Mouse (Mus musculus) neural tube, embryonic 14.5 days (tissue): ENCODE data around the gene Zfp668. TPM values are rescaled to one million over a fixed set of nuclear protein-coding genes. Genes with fewer than 3 reads are reported as not detected.
A peak's percentile ranks its signal among the peaks of the same experiment; 100 is the strongest.

ENCODE experiments used
- ATAC-seq: fragments of 200-750 bp; cut with Nextera tagmentation; 2 replicates; pipeline ENCODE4 v1.8.0; 2017; ENCODE audit warnings: low read depth, mild to moderate bottlenecking, moderate TSS enrichment, moderate library complexity
- H3K27ac ChIP-seq: fragments of 300-500 bp; sonication (generic); 2 replicates; pipeline ENCODE4 v1.5.1; 2014; ENCODE audit warnings: low read depth, mild to moderate bottlenecking, control low read depth, low read length, moderate library complexity, mixed read lengths
- H3K27me3 ChIP-seq: fragments of 300-500 bp; sonication (generic); 2 replicates; pipeline ENCODE4 v1.6.1; 2014; ENCODE audit warnings: low read length; ENCODE audit not compliant: control insufficient read depth, insufficient read depth
- H3K36me3 ChIP-seq: fragments of 300-500 bp; sonication (generic); 2 replicates; pipeline ENCODE4 v1.6.1; 2014; ENCODE audit warnings: low read length, mixed read lengths; ENCODE audit not compliant: control insufficient read depth, insufficient read depth
- H3K4me1 ChIP-seq: fragments of 300-500 bp; sonication (generic); 2 replicates; pipeline ENCODE4 v1.6.1; 2014; ENCODE audit warnings: low read length; ENCODE audit not compliant: control insufficient read depth, insufficient read depth
- H3K4me2 ChIP-seq: fragments of 300-500 bp; sonication (generic); 2 replicates; pipeline ENCODE4 v1.6.1; 2014; ENCODE audit warnings: mild to moderate bottlenecking, low read depth, low read length, control low read depth
- H3K4me3 ChIP-seq: fragments of 300-500 bp; sonication (generic); 2 replicates; pipeline ENCODE4 v1.5.1; 2014; ENCODE audit warnings: low read depth, low read length, control low read depth, mixed read lengths
- H3K9ac ChIP-seq: fragments of 300-500 bp; sonication (generic); replicated peaks from 2 replicates; pipeline ENCODE4 v1.6.1; 2014; ENCODE audit warnings: low read depth, mild to moderate bottlenecking, control low read depth, low read length, mixed read lengths
- H3K9me3 ChIP-seq: fragments of 300-500 bp; sonication (generic); 2 replicates; pipeline ENCODE4 v1.6.1; 2016; ENCODE audit warnings: low read length; ENCODE audit not compliant: control insufficient read depth
- WGBS: fragments of 180-500 bp; shearing (Covaris S2); extraction: QIAGEN DNeasy Blood & Tissue Kit; methylation state at CpG from one replicate; pipeline ENCODE4 v1.1.7; 2014; 5-methylcytosine and 5-hydroxymethylcytosine counted together
- polyA plus RNA-seq: library from polyadenylated mRNA; unstranded; fragments of >200 nt; fragmentation: Nextera tagmentation; extraction: Ambion mirVana; gene quantifications from 2 replicates; pipeline ENCODE4 v1.2.1, GENCODE M21; 2014

Zfp668 gene
- polyA plus RNA-seq, 1 experiment from 2014 or later = 29.7 TPM

- 84% methylated on average over 5 of the region's 5 CpGs for WGBS
- H3K4me1 ChIP-seq = peaks cover 22% of the 10 kb centered on the region
- H3K9ac ChIP-seq = no peak overlapping the region
- H3K27ac ChIP-seq = no peak overlapping the region
- no peak for ATAC-seq
- no peak overlapping the region for H3K4me3 ChIP-seq
- H3K36me3 ChIP-seq = peaks cover 27% of the 10 kb centered on the region; the same call in 1 of the 2 replicates
- no peaks in the 10 kb centered on the region for H3K9me3 ChIP-seq
- H3K4me2 ChIP-seq = no peak overlapping the region
- H3K27me3 ChIP-seq = 0 out of 2 replicates have a peak, but pooled peaks cover 1% of the 10 kb centered on the region
Measured at GRCm38 (mm10) chr7:127870136-127870821, 6.3 kb downstream of the Zfp668 start.

GRCm38 (mm10) chr7:127869149-127869810 is 7.3 kb downstream of the Zfp668 start:
- Histone ChIP-seq H3K36me3 (peaks cover 33% of the 10 kb centered on the region), H3K4me1 (peaks cover 17% of the 10 kb centered on the region), H3K27ac (no peak overlapping the region), H3K9ac (no peak overlapping the region), H3K9me3 (no peaks in the 10 kb centered on the region), H3K4me2 (no peak overlapping the region), H3K4me3 (no peak overlapping the region), H3K27me3 (no peaks in the 10 kb centered on the region)
- 61% methylated on average over 3 of the region's 3 CpGs for WGBS
- no peak; the same call in 1 of the 2 replicates for ATAC-seq

- no peak for ATAC-seq
- H3K36me3 ChIP-seq = peaks cover 34% of the 10 kb centered on the region
Measured at GRCm38 (mm10) chr7:127867641-127868040, 9.0 kb downstream of the Zfp668 start.

GRCm38 (mm10) chr7:127866434-127866833 is 10.2 kb downstream of the Zfp668 start:
- WGBS = 96% methylated on average over 12 of the region's 12 CpGs
- no peaks in the 10 kb centered on the region for H3K9me3 ChIP-seq
- peaks cover 37% of the 10 kb centered on the region for H3K36me3 ChIP-seq
- H3K9ac ChIP-seq = no peak overlapping the region
- H3K27ac ChIP-seq = no peak overlapping the region
- no peak overlapping the region for H3K4me2 ChIP-seq
- peaks cover 4% of the 10 kb centered on the region; the same call in 1 of the 2 replicates for H3K4me1 ChIP-seq
- ATAC-seq = no peak
- H3K4me3 ChIP-seq = no peak overlapping the region
- H3K27me3 ChIP-seq = no peaks in the 10 kb centered on the region

More at GRCm38 (mm10) chr7:127867641-127868040, 9.0 kb downstream of the Zfp668 start:
- no peak overlapping the region for H3K27ac ChIP-seq
- no peak overlapping the region for H3K9ac ChIP-seq
- H3K4me1 ChIP-seq = peaks cover 4% of the 10 kb centered on the region
- H3K27me3 ChIP-seq = no peaks in the 10 kb centered on the region
- 97% methylated on average over 18 of the region's 18 CpGs for WGBS
- no peak overlapping the region for H3K4me2 ChIP-seq
- no peak overlapping the region for H3K4me3 ChIP-seq
- H3K9me3 ChIP-seq = no peaks in the 10 kb centered on the region

- H3K36me3 ChIP-seq = 0 out of 2 replicates have a peak, but pooled peaks cover 3% of the 10 kb centered on the region
- H3K4me2 ChIP-seq = no peak overlapping the region
- H3K9ac ChIP-seq = no peak overlapping the region
- no peak overlapping the region for H3K27ac ChIP-seq
- no peaks in the 10 kb centered on the region for H3K4me1 ChIP-seq
- H3K27me3 ChIP-seq = no peaks in the 10 kb centered on the region
- WGBS = 95% methylated on average over 6 of the region's 6 CpGs
- H3K4me3 ChIP-seq = no peak overlapping the region
- no peak for ATAC-seq
- H3K9me3 ChIP-seq = no peaks in the 10 kb centered on the region
Measured at GRCm38 (mm10) chr7:127858258-127858657, 18.4 kb downstream of the Zfp668 start.

GRCm38 (mm10) chr7:127850906-127851305 is 25.7 kb downstream of the Zfp668 start:
- 78% methylated on average over 5 of the region's 5 CpGs for WGBS
- H3K4me3 ChIP-seq = no peak overlapping the region
- H3K27ac ChIP-seq = no peak overlapping the region
- no peaks in the 10 kb centered on the region for H3K36me3 ChIP-seq
- no peak for ATAC-seq
- H3K9me3 ChIP-seq = no peaks in the 10 kb centered on the region
- no peak overlapping the region for H3K4me2 ChIP-seq
- no peaks in the 10 kb centered on the region for H3K4me1 ChIP-seq
- H3K9ac ChIP-seq = no peak overlapping the region
- no peaks in the 10 kb centered on the region for H3K27me3 ChIP-seq

- no peak for ATAC-seq
- 82% methylated on average over 6 of the region's 6 CpGs for WGBS
Measured at GRCm38 (mm10) chr7:127849973-127850875, 26.4 kb downstream of the Zfp668 start.

GRCm38 (mm10) chr7:127842001-127842718 is 34.5 kb downstream of the Zfp668 start:
- Histone ChIP-seq H3K4me3 (peak overlapping the region; percentile 60), H3K27ac (peak overlapping the region; percentile 36; the same call in 1 of the 2 replicates), H3K4me2 (peak overlapping the region; percentile 95), H3K9me3 (no peaks in the 10 kb centered on the region), H3K36me3 (no peaks in the 10 kb centered on the region), H3K27me3 (no peaks in the 10 kb centered on the region), H3K9ac (peak overlapping the region; percentile 22), H3K4me1 (peaks cover 4% of the 10 kb centered on the region; the same call in 1 of the 2 replicates)
- WGBS = under 1% methylated on average over 40 of the region's 40 CpGs
- ATAC-seq = peak; percentile 39

More at GRCm38 (mm10) chr7:127849973-127850875, 26.4 kb downstream of the Zfp668 start:
- no peaks in the 10 kb centered on the region for H3K27me3 ChIP-seq
- no peak overlapping the region for H3K4me3 ChIP-seq
- H3K36me3 ChIP-seq = no peaks in the 10 kb centered on the region
- H3K27ac ChIP-seq = no peak overlapping the region
- H3K4me1 ChIP-seq = no peaks in the 10 kb centered on the region
- no peaks in the 10 kb centered on the region for H3K9me3 ChIP-seq
- H3K4me2 ChIP-seq = no peak overlapping the region
- H3K9ac ChIP-seq = no peak overlapping the region
